Mouse (Mus musculus) kidney, postnatal 10 days (tissue): Measurements from ENCODE around the gene Kansl1l.
A peak's percentile ranks its signal among the peaks of the same experiment; 100 is the strongest.
"Not testable (repeated sequence)": the region's sequence is repeated elsewhere in the genome, so short reads cannot be mapped to it uniquely, and the experiment has no call there.

Source experiments
- DNase-seq: peaks from one replicate; pipeline ENCODE4 v3.0.0; 2021; ENCODE audit warnings: mixed read lengths

Kansl1l gene

DNA sequence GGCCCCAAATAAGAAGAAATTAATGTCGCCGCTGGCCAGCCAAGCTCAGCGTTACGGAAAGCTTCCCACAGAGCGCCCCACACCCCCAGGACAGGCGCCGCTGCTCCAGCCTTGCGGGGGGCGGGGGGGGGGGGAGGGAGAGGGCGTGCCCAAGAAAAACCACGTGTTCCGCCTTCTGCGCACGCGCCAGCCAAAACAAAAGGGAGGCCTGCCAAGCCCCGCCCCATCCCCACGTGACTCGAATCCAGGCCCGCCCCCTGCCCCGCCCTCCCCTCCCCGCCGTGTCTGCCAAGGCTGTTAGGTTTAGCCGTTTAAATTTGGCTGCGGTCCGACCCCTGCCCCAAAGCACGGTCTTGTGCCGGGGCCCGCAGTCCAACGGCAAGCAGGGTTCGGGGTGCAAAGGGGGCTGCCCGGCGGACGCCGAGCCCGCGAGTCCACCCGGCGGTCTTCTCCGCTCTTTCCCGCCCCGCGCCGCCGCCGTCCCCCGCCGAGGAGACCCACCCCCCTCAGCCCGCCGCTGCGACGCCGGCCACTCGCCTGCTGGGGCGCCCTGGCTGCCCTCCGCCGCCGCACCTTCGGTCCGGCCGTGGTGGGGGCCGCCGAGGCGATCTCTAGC, 417 bp downstream of the Kansl1l start:
- DNase-seq = peak; percentile 97

DNA sequence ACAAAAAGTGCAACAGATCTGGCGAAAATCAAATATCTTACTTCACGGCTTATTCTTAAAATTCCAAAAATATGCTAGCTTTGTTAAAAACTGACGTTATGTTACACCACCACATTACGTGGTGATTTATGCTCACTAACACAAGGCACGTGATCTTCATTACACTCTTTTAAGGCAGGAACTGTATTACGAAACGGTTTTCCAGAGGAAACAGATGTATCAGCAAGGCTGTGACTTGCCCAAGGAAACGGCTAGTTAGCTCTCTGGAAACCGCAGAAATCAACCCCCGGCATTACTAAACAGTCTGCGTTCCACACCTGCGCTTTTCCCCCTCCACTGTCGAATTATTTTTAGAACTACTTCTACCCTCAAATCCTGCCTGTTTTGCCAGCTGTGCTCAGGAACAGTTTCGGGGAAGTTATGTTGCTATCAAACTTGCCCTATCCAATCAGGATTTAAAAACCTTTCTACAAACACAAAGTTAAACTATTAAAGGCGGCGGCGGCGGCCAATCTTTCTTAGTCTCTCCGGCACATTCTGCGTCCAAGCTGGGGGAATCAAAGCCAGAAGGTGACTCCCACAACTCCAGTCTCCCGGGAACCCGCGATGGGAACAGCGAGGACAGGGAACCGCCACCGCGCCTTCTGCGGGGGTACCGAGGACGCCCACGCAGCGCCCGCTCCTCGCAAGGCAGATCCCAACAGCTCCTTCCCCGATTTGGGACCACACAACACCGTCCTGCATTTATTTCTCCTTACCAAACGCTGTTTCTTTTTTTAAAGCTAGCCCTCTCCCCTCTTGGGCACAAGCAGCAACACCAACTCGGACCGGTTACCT, 1.2 kb downstream of the Kansl1l start:
- DNase-seq = peak; percentile 74

DNA sequence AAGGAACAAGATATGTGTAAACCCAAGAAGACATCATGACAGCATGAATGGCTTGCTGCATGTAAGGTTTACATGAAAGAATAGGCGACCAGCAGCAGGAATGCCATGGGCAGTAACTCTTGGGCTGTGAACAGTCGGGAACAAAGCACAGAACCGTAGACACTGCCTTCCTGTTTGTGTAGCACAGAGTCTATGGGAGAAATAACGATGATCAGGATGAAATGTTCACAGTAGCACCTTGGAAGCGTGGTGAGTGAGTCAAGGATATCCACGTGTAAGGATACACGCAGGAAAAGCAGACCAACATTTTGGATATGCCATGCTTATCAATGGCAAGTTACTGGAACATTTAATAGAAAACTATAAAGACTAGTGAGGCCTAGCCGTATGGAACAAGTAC, 2.6 kb downstream of the Kansl1l start:
- DNase-seq = peak; percentile 21

DNA sequence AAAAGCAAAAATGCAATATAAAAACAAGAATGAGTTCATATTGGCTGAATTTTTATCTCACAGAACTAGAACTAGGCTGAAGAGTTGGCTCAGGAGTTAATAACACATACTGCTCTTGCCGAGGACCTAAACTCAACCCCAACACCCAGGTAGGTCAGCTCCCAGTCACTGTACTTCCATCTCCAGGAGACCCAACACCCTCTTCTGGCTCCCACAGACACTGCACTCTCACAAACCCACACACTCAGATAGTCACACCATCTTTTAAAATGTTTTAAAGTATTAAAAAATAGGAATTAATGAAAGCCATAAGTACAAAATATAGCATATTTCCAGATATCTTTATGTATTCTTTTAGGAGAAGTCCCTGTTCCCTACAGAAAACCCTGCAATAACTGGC, 4.2 kb downstream of the Kansl1l start:
- no peak for DNase-seq

DNA sequence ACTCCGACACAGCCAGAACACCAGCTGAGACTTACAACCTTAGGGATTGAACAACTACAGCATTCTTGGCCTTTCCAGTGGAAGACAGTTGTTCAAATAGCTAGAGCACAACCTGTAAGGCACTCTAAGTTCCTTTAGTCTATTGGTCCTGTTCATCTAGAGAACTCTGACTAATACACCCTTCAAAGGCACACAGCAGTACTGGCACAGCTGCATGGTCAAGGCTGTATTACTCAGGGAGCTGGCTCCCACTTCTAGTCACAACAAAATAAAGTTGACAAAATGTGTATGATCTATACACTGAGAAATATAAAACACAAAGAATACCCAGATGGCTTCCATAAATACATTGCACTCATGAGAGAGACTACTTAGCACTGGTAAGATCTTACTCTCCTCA, 10.5 kb downstream of the Kansl1l start:
- DNase-seq = no peak

DNA sequence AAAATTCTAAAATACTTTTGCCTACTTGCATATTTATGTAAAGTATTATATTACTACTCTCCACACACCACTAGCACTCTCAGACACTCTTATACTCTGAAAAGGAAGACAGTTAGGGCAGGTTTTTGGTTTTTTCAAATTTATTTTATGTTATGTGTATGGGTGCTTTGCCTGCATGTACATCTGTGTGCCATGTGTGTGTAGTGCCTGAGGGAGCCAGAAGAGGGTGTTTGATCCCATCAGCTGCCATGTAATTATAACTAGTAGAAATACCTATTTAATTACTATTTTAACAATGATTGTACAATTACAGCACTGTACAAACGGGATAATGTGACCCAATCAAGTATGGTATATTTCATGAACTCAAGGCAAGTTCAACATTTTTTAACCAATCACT, 12.0 kb downstream of the Kansl1l start:
- DNase-seq = no peak

DNA sequence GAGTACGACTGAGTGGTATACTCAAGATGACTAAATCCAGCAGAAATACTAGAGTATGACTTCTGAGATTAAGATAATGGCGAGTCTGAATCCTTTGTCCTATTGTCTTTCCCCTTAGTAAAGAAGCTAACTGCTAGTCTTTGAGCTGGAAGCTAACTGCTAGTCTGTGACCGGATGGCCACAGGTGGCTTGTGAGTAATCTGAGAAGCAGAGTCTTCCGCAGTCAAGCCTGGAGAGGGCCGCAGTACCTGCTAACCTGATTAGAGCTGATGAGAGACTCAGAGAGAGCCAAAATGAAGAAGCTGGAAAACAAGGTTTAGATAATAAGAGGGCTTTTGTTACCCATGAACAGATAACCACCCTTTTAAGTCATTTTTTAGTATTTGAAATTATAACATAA, 12.7 kb downstream of the Kansl1l start:
- no peak for DNase-seq

DNA sequence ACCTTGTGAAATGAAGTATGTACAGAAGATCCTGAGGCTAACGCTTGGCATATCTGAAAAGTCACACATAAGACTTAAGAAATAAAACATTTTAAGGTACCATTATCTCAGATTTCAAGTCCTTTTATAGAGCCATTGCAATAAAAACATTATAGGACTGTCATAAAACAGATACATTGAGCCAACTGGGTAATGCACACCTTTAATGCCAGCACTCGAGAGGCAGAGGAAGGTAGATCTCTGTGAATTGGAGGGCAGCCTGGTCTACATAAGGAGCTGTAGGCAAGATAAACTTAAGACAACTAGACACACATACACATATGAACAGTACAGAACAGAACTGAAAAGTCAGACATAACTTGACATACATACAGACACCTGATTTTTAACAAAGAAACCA, 19.4 kb downstream of the Kansl1l start:
- no peak for DNase-seq

DNA sequence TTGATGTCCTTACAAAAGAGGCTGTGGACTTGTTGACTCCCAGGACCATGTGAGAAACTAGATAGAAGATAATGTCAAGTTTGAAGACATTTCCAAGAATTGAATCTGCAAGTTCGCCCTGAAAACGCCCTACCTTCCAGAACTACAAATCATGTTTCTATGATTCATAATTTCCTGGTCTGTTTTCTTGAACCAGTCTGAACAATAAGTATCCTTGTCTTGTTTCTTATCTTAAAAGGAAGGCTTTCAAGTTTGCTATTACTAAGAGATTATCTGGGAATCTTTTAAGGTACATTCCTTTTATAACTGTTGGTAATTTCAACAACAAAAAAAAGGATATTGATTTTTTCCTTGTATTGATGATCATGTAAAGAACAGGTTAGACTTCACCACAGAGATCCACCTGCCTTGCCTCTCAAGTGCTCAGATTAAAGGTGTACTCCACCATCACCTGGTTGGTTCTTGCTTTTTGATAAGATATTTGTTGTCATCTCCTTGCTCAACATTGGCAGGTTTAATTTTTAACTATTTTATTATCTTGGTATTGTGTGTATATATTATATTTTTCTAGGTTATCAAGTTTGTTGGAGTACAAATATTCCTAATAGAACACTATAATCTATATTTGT, 24.4 kb downstream of the Kansl1l start:
- DNase-seq = no peak

DNA sequence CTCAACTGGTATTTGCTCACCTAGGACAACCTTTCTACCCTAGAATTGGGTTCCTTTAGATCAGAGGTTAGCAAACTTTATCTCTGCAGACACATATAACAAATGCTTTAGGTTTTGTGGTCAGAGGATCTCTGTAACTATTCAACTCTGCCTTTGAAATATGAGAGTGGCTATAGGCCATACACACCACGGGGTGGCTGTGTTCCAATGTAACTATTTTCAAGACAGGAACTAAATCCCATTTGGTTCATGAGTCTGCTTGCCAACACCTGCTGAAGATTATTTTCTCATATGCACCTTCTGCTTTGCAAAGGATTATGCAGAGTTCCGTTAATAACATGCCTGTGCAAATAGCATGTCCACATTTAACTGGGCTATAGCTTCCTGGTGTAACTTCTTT, 35.1 kb downstream of the Kansl1l start:
- no peak for DNase-seq

DNA sequence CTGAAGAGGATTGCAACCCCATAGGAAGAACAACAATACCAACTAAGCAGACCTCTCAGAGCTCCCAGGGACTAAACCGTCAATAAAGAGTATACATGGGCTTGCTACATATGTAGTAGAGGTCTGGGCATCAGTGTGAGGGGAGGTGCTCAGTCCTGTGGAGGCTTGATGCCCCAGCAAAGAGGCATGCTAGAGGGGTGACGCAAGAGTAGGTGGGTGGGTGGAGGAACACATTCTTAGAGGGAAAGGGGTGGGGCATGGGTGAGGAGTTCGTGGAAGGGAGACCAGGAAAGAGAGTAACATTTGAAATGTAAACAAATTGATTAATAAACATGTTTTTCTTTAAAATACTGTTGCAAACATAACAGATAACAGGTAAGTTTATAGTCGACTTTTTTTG, 36.3 kb downstream of the Kansl1l start:
- DNase-seq = no peak

DNA sequence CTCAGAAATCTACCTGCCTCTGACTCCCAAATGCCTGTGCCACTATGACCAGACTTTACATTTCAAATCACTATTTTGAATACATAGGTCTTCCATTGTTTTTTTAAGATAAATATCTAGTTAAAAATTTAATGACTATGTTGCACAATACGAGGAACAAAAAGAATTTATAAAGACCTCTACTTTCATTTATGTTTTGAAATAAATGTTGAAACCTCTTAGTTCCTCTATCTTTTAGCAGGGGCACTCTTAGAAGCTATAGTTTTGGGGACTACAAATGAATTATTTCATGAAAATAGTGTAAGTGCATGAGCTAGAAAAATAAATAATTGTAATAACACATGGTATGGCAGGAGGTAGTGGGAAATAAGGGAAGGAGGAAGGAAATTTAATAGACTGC, 38.6 kb downstream of the Kansl1l start:
- no peak for DNase-seq

DNA sequence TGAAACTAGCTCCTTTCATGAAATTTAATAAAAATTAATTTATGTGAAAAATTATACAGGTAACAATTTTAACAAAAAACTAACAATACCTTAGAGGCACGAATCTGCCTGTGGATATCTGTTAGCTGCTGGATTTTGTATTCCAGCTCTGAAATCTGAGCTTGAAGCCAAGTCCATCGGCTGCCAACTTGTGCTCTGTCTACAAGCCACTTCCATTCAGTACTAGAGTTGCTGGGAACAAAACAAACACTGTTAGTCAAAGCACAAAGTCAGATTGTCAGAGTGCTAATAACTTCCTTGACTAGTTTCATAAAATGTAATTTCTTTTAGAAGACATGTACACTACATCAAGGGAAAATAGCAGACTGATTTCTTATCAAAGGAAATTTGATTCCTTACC, 39.5 kb downstream of the Kansl1l start:
- DNase-seq = no peak

DNA sequence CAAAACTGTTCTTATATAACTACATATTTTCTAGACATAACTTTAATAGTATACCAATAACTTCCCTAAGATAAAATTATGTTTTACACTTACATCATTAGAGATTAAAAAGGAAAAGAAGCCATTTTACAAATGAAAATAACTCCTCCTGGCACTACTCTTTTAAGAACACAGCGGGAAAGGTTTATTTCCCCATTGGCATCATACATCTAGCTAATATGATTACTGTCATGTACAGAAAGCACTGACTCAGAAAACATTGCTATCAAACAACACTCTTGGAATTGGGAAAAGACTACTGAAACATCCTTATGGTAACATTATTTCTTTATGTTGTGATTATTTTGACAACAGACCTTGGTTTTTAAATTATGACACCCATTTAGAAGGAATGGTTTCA, 48.6 kb downstream of the Kansl1l start:
- DNase-seq = no peak

DNA sequence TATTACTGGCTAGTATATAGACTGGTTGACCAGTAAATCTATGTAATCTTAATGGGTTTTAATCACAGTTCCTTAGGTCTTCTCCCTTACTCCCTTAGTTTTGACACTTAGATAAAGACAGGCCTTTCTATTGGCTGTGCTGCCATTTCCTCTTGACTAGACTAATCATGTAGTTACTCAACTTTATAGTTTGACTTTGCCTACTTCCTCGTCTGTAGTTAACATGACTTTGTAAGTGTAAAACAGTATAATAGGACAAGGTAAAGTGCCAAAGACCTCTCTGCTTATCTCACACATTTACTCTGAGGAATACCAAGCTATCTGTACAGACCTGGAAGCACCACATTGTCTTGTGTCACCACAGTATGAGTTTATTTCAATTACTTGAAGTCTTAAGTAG, 86.8 kb downstream of the Kansl1l start:
- no peak for DNase-seq

DNA sequence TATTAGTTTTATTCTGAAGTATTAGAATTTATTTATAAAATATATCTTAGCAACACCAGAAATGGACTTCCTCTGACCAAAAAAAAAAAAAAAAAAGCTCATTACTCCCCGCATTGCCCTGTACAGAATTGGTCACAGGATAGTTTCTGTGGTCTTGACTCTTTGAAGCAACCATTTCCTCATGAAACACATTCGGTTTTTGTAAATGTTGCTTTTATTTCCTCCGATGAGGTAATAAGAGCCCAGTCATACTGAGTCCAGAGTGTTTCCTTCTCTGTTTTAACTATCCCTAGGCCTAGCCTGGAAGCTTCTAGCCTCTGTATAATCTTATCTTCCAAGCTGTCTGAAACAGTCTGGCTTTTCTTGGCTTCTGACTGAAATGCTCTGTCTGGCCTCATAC, 104.5 kb downstream of the Kansl1l start:
- no peak for DNase-seq

DNA sequence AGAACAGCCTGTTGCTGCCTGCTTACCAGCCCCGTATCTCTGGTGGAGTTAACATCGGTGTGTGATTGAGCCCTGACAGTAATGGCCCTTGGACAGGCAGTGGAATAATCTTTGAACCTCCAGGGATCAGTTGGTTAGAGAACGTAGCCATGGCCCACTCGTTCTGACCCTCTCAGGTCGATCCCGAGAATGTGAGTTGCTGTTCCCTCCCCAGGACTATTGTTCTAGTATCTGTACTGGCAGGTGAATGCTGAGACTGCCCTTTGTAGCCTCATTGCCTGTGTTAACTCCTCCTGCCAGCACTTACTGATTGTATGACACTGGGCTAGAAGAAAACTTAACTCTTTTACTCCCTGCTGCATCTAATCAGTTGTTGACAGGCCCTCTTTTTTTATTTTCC, 112.8 kb downstream of the Kansl1l start:
- no peak for DNase-seq

DNA sequence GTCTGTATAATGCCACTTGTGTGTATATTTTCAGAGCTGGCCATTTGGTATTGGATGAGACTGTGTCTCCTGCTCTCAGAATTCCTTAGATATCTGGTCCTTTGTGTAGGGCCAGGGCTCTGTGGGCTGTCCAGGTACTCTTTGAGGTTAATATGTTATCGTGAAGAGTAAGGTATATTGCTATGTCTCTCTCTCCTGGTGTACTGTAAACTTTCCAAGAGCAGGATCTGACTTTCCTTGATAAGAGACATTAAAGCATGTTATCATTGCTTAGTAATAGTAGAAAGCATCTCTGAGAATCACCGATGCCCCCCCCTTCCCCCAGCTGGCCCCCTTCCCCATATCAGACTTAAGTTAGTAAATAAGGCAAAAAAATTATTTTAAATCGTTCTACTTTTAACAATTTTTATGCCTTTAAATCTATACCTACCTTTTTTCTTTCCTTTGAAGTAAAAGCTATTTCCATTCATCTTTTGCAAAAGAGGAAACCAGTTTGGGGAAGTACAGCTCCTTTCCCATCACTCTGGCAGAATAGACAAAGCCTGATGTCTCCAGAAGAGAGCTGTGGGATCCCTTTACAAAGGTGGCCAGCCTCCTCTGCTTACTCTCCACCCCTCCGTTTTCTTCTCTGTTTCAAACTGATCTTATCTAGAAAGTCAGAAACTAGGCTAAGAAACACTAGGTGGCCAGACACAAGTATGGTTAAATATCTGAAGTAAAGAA, 114.6 kb downstream of the Kansl1l start:
- DNase-seq = no peak

DNA sequence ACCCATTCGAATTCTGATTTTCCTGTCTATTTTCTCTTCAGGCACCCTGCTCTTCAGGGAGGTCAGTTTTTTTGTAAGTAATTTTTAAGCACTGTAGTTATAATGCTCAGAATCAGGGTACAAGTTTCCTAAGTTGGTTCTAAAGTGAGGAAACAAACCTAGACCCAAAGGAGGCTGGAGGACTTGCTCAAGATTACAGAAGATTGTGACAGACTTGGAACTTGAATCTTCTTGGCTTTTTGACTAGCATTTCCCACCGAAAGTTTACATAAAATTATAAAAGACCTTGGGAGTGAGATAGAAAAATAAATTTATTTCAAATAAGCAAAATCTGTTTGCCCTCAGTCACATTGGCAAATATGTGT, 115.8 kb downstream of the Kansl1l start:
- no peak for DNase-seq

DNA sequence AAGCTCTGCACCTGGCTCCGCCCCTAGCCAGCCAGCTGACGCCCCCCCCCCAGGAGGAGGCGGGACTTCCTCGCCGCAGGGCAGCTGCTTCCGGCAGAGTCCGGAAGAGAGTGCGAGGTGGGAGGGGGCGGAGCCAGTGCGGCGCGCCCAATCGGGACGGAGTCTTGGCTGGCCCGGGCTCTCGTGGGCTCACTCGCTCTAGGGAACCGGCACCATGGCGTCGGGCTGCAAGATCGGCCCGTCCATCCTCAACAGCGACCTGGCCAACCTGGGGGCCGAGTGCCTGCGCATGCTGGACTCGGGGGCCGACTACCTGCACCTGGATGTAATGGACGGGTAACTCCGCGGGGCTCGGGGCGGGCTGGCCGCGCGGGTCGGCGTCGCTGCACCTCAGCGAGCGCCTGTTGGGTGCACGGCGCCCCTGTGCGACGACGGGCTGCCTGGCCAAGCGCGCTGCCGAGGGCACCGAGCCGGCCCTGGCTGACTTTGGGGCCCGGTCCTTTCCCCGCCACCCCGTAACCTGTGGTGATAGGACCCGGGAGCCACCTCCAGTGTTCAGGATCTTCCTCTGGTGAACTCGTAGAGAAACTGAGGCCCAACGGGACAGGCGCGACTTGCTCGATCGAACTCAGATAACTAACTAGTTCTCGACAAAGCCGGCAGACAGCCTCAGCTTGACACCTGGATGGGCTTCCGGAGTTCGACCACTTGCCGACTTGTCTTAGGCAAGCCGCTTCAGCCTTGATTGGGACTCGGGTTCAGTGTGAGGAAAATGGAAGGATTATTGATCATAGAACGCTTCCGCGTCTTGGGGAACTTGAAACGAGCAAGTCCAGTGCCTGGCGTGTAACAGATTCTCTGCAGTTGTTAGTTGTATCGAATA, 116.4 kb downstream of the Kansl1l start, which contains the start of gene Rpe:
Gene Rpe (plus strand): TSS at position 139 of the 883 bp plus-strand sequence.
- DNase-seq = peak; percentile 97

DNA sequence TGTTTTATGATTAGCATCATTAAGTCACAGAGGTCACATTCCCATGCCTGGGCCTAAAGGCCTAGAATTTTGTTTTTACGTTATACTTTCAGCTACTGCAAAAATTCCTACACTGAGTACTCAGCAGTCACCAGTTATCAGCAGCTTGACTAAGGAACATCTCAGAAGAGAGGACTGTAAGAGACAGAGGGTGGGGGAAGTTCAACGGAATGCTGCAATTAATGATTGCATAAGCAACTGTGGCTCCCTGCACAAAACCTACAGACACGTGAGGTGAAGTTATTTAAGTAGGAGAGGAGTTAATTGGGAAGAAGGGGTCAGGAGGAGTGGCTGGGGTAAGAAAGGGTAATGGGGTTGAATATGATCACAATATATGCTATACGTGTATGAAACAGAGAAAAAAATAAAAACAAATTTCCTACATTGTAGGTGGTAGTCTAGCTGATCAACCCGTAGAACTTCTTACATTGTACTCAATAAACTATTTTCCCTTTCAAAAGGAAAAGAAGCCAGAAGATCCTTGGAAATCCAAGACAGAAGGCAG, 117.1 kb downstream of the Kansl1l start:
- DNase-seq = no peak

DNA sequence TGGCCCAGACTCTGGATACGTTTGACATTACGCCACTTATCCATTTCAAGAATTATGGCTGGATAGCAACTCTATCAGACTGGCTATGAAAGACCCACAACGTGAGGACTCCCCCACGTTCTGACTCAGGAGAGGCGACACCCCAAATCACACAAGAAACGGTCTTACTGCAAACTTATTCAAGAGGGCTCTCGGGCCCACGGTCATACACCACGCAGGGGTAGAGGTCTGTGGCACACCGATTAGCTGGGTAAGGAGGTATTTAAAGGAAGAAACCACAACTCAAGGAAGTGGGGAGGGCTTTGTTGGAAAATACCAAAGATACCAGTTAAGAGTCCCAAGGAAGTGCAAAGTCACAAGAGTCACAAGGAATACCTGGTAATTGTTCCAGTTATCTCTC, 117.7 kb downstream of the Kansl1l start:
- not testable (repeated sequence) for DNase-seq
